In genomic region chr1:58420032-58420431, GRCm38 (mm10) we compare ENCODE assay signal across 13 mouse cellular contexts.
"Had no signal": no experiment of that assay in that cellular context is flagged by ENCODE, and none has a peak within 500 bp of the region (broad histone marks: within the 10 kb centered on the region; RNA-seq: fewer than 3 reads in every experiment).

No protein-coding gene starts in this region.

- H3K27me3 ChIP-seq: limb, embryonic 12.5 days; liver, embryonic 13.5 days; lung, embryonic 15.5 days; midbrain, embryonic 12.5 days had no signal

- H3K9ac ChIP-seq: limb, embryonic 12.5 days; liver, embryonic 13.5 days; liver, postnatal 0 days; lung, embryonic 15.5 days; midbrain, embryonic 12.5 days had no signal

- ATAC-seq: liver, postnatal 0 days; midbrain, embryonic 16.5 days had no signal

- H3K4me3 ChIP-seq: limb, embryonic 12.5 days; liver, embryonic 13.5 days; lung, embryonic 15.5 days; midbrain, embryonic 12.5 days had no signal

- H3K4me2 ChIP-seq: limb, embryonic 12.5 days; liver, embryonic 13.5 days; lung, embryonic 15.5 days; midbrain, embryonic 12.5 days had no signal

- H3K27ac ChIP-seq: limb, embryonic 12.5 days; liver, embryonic 13.5 days; lung, embryonic 15.5 days; midbrain, embryonic 12.5 days had no signal

- DNase-seq: kidney, adult 9 months; kidney, postnatal 10 days; kidney, postnatal 4 days; liver; liver, embryonic 13.5 days; liver, postnatal 0 days; right cerebral cortex, postnatal 25 days; thymus, adult 18-20 months; thymus, postnatal 14 days had no signal

- H3K9me3 ChIP-seq: limb, embryonic 12.5 days; liver, embryonic 13.5 days; lung, embryonic 15.5 days; midbrain, embryonic 12.5 days had no signal
